Mouse (Mus musculus): ENCODE results near the gene Zfr.

Zfr gene

GRCm38 (mm10) chr15:12117242-12118092 lies at the start of gene Zfr:
TSS of gene Zfr (plus strand) at chr15:12117831.
- DNase-seq (ENCODE audit: low read depth, low spot score), result peak; percentile 81

- DNase-seq (ENCODE audit: low read depth, low spot score), result no peak
Observed at GRCm38 (mm10) chr15:12067971-12068370, 49.7 kb upstream of the Zfr start.

- no peak for DNase-seq (ENCODE audit: low read depth, low spot score)
Observed at GRCm38 (mm10) chr15:12068395-12069218, 49.0 kb upstream of the Zfr start.

GRCm38 (mm10) chr15:12072709-12073336 lies 44.8 kb upstream of the Zfr start:
- no peak for DNase-seq (ENCODE audit: low read depth, low spot score)

- no peak for DNase-seq (ENCODE audit: low read depth, low spot score)
Observed at GRCm38 (mm10) chr15:12074426-12074825, 43.2 kb upstream of the Zfr start.

GRCm38 (mm10) chr15:12082344-12082743 lies 35.3 kb upstream of the Zfr start:
- DNase-seq (ENCODE audit: low read depth, low spot score), result no peak

GRCm38 (mm10) chr15:12084164-12084563 lies 33.5 kb upstream of the Zfr start:
- no peak for DNase-seq (ENCODE audit: low read depth, low spot score)

GRCm38 (mm10) chr15:12084859-12085258 lies 32.8 kb upstream of the Zfr start:
- DNase-seq (ENCODE audit: low read depth, low spot score), result peak; percentile 13

- no peak for DNase-seq (ENCODE audit: low read depth, low spot score)
Observed at GRCm38 (mm10) chr15:12087634-12088033, 30.0 kb upstream of the Zfr start.

GRCm38 (mm10) chr15:12088091-12088490 lies 29.5 kb upstream of the Zfr start:
- DNase-seq (ENCODE audit: low read depth, low spot score), result no peak

GRCm38 (mm10) chr15:12090087-12090486 lies 27.5 kb upstream of the Zfr start:
- no peak for DNase-seq (ENCODE audit: low read depth, low spot score)

GRCm38 (mm10) chr15:12090981-12091669 lies 26.5 kb upstream of the Zfr start:
- DNase-seq (ENCODE audit: low read depth, low spot score), result no peak

- peak; percentile 44 for DNase-seq (ENCODE audit: low read depth, low spot score)
Observed at GRCm38 (mm10) chr15:12091781-12092458, 25.7 kb upstream of the Zfr start.

GRCm38 (mm10) chr15:12093026-12093960 lies 24.3 kb upstream of the Zfr start:
- DNase-seq (ENCODE audit: low read depth, low spot score), result no peak

- no peak for DNase-seq (ENCODE audit: low read depth, low spot score)
Observed at GRCm38 (mm10) chr15:12093961-12094566, 23.6 kb upstream of the Zfr start.

- no peak for DNase-seq (ENCODE audit: low read depth, low spot score)
Observed at GRCm38 (mm10) chr15:12096447-12096846, 21.2 kb upstream of the Zfr start.

- no peak for DNase-seq (ENCODE audit: low read depth, low spot score)
Observed at GRCm38 (mm10) chr15:12097344-12097743, 20.3 kb upstream of the Zfr start.

GRCm38 (mm10) chr15:12100912-12101311 lies 16.7 kb upstream of the Zfr start:
- DNase-seq (ENCODE audit: low read depth, low spot score), result no peak

GRCm38 (mm10) chr15:12103763-12104162 lies 13.9 kb upstream of the Zfr start:
- no peak for DNase-seq (ENCODE audit: low read depth, low spot score)

Measured in c-Kit-negative CD71-positive TER-119-positive erythroid progenitor cells, embryonic 14.5 days (primary cell).